Mouse (Mus musculus) intestine, postnatal 0 days (tissue): ENCODE measurements around the gene Zbtb20. TPM values are rescaled to one million over a fixed set of nuclear protein-coding genes. Genes with fewer than 3 reads are reported as not detected.

Source experiments
- ATAC-seq: fragments of 200-750 bp; cut with Nextera tagmentation; 2 replicates; pipeline ENCODE4 v1.8.0; 2017; ENCODE audit warnings: mild to moderate bottlenecking, moderate TSS enrichment, moderate library complexity
- H3K27ac ChIP-seq: fragments of 300-500 bp; sonication (generic); 2 replicates; pipeline ENCODE4 v1.5.1; 2014; ENCODE audit warnings: mild to moderate bottlenecking, low read depth, low read length, moderate library complexity
- H3K27me3 ChIP-seq: fragments of 300-500 bp; sonication (generic); replicated peaks from 2 replicates; pipeline ENCODE4 v1.6.1; 2014; ENCODE audit warnings: low read length, mixed read lengths; ENCODE audit not compliant: control insufficient read depth, insufficient read depth
- H3K36me3 ChIP-seq: fragments of 300-500 bp; sonication (generic); 2 replicates; pipeline ENCODE4 v1.6.1; 2014; ENCODE audit warnings: mild to moderate bottlenecking, moderate library complexity; ENCODE audit not compliant: control insufficient read depth, insufficient read depth
- H3K4me1 ChIP-seq: fragments of 300-500 bp; sonication (generic); replicated peaks from 2 replicates; pipeline ENCODE4 v1.6.1; 2014; ENCODE audit warnings: antibody characterized with exemption, low read length, mixed read lengths; ENCODE audit not compliant: control insufficient read depth, insufficient read depth
- H3K4me2 ChIP-seq: fragments of 300-500 bp; sonication (generic); replicated peaks from 2 replicates; pipeline ENCODE4 v1.6.1; 2014; ENCODE audit warnings: low read depth, mild to moderate bottlenecking, moderate library complexity
- H3K4me3 ChIP-seq: fragments of 300-500 bp; sonication (generic); 2 replicates; pipeline ENCODE4 v1.5.1; 2014; ENCODE audit warnings: low read depth, low read length
- H3K9ac ChIP-seq: fragments of 300-500 bp; sonication (generic); 2 replicates; pipeline ENCODE4 v1.6.1; 2014; ENCODE audit warnings: mild to moderate bottlenecking, low read depth, low read length
- H3K9me3 ChIP-seq: fragments of 300-500 bp; sonication (generic); 2 replicates; pipeline ENCODE4 v1.6.1; 2016; ENCODE audit warnings: mixed run types; ENCODE audit not compliant: control insufficient read depth
- CTCF ChIP-seq: sonication (generic); IDR thresholded peaks from 2 replicates; pipeline ENCODE4 v1.5.1; 2016; ENCODE audit warnings: low read depth, mild to moderate bottlenecking, control low read depth, antibody characterized with exemption, moderate library complexity
- WGBS: fragments of 180-500 bp; shearing (Covaris S2); extraction: QIAGEN DNeasy Blood & Tissue Kit; methylation state at CpG from one replicate; pipeline ENCODE4 v1.1.7; 2014; 5-methylcytosine and 5-hydroxymethylcytosine counted together
- polyA plus RNA-seq: library from polyadenylated mRNA; unstranded; fragments of >200 nt; fragmentation: Nextera tagmentation; extraction: Ambion mirVana; gene quantifications from 2 replicates; pipeline ENCODE4 v1.2.1, GENCODE M21; 2015

Gene Zbtb20
- polyA plus RNA-seq, 1 experiment from 2014 or later = 10.6 TPM

DNA sequence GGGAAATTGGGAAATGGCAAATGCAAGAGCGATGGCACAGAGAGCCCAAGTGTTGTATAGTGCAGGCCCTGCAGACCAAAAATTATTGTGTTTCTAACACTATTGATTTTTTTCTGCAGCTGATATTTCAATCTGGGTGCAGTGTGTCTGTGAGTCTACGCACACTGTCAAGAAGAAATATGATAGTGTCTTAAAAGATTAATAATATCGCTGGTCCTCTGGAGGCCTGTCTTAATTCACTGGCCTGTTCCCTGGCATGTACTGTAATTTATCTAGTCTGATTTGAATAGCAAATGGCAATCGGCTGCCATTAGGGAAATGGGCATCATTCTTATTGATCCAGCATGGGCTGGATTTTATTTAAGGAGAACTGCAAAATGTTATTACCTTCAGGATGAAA is 401.1 kb downstream of the Zbtb20 start:
- whole genome bisulfite sequencing = 91% methylated on average over 4 of the region's 4 CpGs
- TF ChIP-seq CTCF = no peak
- Histone ChIP-seq H3K27ac (no peak overlapping the region), H3K9me3 (0 out of 2 replicates have a peak, but pooled peaks cover 3% of the 10 kb centered on the region), H3K4me3 (no peak overlapping the region), H3K27me3 (no peaks in the 10 kb centered on the region), H3K4me1 (no peaks in the 10 kb centered on the region), H3K4me2 (no peak overlapping the region), H3K36me3 (no peaks in the 10 kb centered on the region), H3K9ac (no peak overlapping the region)
- no peak for ATAC-seq

GRCm38 (mm10) chr16:43286319-43286718 is 410.6 kb downstream of the Zbtb20 start:
- Histone ChIP-seq H3K9ac (no peak overlapping the region), H3K27ac (no peak overlapping the region), H3K27me3 (no peaks in the 10 kb centered on the region), H3K36me3 (no peaks in the 10 kb centered on the region), H3K4me1 (no peaks in the 10 kb centered on the region), H3K4me3 (no peak overlapping the region), H3K9me3 (no peaks in the 10 kb centered on the region), H3K4me2 (no peak overlapping the region)
- TF ChIP-seq CTCF = no peak
- WGBS = 97% methylated on average over 1 of the region's 1 CpGs
- no peak for ATAC-seq

- 32% methylated on average over 1 of the region's 1 CpGs for WGBS
- no peak for TF ChIP-seq CTCF
- no peaks in the 10 kb centered on the region for H3K27me3 ChIP-seq
- no peaks in the 10 kb centered on the region for H3K9me3 ChIP-seq
- no peak overlapping the region for H3K9ac ChIP-seq
- peak; percentile 61 for ATAC-seq
- H3K4me2 ChIP-seq = no peak overlapping the region
- H3K27ac ChIP-seq = no peak overlapping the region
- no peaks in the 10 kb centered on the region for H3K36me3 ChIP-seq
- H3K4me3 ChIP-seq = no peak overlapping the region
- no peaks in the 10 kb centered on the region for H3K4me1 ChIP-seq
Observed at GRCm38 (mm10) chr16:43286783-43287383, 411.2 kb downstream of the Zbtb20 start.

GRCm38 (mm10) chr16:43291423-43291822 is 415.7 kb downstream of the Zbtb20 start:
- no peaks in the 10 kb centered on the region for H3K4me1 ChIP-seq
- H3K36me3 ChIP-seq = no peaks in the 10 kb centered on the region
- H3K9ac ChIP-seq = no peak overlapping the region
- 60% methylated on average over 3 of the region's 3 CpGs for WGBS
- no peak overlapping the region for H3K4me2 ChIP-seq
- H3K27ac ChIP-seq = no peak overlapping the region
- H3K4me3 ChIP-seq = no peak overlapping the region
- H3K27me3 ChIP-seq = no peaks in the 10 kb centered on the region
- no peak for TF ChIP-seq CTCF
- no peak for ATAC-seq
- no peaks in the 10 kb centered on the region for H3K9me3 ChIP-seq

DNA sequence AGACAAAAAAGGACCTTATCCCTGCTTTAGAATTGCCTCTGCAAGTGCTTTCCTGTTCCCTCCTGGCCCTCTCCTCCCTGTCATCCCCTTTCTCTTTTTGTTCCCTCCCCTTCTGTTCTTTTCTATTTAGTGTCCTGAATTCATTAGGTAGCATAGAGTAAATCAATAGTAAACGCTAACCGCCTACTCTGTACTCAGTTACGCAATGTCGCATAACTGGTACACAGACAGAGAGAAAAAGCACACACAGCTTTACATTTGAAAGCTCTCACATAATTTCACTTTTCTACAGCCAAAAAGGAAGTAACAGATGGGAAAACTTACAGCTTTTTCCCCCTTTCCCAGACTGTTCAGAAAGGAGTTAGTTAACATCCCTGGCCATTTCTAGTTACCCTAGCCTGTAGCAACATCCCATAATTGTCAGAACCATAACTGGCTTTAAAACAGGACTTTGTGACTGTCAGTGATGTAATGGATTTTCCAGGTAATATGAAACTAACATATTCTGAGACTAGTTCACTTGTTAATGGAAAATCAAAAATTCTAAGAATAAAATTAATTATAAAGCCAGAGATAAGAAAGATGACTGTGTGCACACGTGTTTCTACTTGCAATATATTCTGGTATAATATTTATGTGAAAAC is 422.4 kb downstream of the Zbtb20 start:
- H3K9me3 ChIP-seq = no peaks in the 10 kb centered on the region
- H3K4me1 ChIP-seq = no peaks in the 10 kb centered on the region
- ATAC-seq = peak; percentile 61; the same call in 1 of the 2 replicates
- no peak overlapping the region for H3K9ac ChIP-seq
- no peaks in the 10 kb centered on the region for H3K36me3 ChIP-seq
- peak overlapping the region; percentile 16; the same call in 1 of the 2 replicates for H3K27ac ChIP-seq
- no peaks in the 10 kb centered on the region for H3K27me3 ChIP-seq
- peak overlapping the region; percentile 40 for H3K4me2 ChIP-seq
- no peak for TF ChIP-seq CTCF
- 61% methylated on average over 5 of the region's 5 CpGs for WGBS
- no peak overlapping the region for H3K4me3 ChIP-seq

- Histone ChIP-seq H3K4me3 (no peak overlapping the region), H3K9me3 (no peaks in the 10 kb centered on the region), H3K27ac (no peak overlapping the region), H3K9ac (no peak overlapping the region), H3K4me1 (no peaks in the 10 kb centered on the region), H3K36me3 (no peaks in the 10 kb centered on the region), H3K4me2 (no peak overlapping the region), H3K27me3 (no peaks in the 10 kb centered on the region)
- WGBS = 81% methylated on average over 3 of the region's 3 CpGs
- ATAC-seq = no peak
- TF ChIP-seq CTCF = no peak
Observed at GRCm38 (mm10) chr16:43300420-43300819, 424.7 kb downstream of the Zbtb20 start.
